Mouse (Mus musculus): ENCODE measurements around the gene Rbfox2.

Rbfox2 gene

GRCm38 (mm10) chr15:77234296-77234695 lies 72.5 kb downstream of the Rbfox2 start:
- no peak for DNase-seq (ENCODE audit: low read depth, low spot score)

GRCm38 (mm10) chr15:77230144-77230543 lies 76.7 kb downstream of the Rbfox2 start:
- no peak for DNase-seq (ENCODE audit: low read depth, low spot score)

- no peak for DNase-seq (ENCODE audit: low read depth, low spot score)
Measured at GRCm38 (mm10) chr15:77226831-77227354, 79.9 kb downstream of the Rbfox2 start.

GRCm38 (mm10) chr15:77225858-77226257 lies 80.9 kb downstream of the Rbfox2 start:
- no peak for DNase-seq (ENCODE audit: low read depth, low spot score)

DNA sequence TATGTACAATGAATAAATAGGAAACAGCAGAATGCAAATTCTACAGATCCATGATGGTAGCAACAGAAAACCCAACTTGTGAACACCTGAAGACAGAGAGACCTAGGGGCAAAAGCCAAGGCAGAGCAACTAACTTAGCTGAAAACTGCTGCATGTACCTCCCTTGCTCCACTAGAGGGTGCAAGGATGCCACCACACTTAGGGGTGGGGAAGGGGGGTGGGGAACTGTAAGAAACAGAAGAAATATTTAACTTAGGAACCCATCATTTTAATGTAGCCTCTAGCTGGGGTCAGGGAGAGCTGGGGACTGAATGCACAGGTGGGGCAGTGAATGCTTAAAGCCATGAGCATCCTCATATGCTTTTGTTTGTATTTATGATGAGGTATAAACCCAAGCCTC lies 81.5 kb downstream of the Rbfox2 start:
- DNase-seq (ENCODE audit: low read depth, low spot score) = no peak

DNA sequence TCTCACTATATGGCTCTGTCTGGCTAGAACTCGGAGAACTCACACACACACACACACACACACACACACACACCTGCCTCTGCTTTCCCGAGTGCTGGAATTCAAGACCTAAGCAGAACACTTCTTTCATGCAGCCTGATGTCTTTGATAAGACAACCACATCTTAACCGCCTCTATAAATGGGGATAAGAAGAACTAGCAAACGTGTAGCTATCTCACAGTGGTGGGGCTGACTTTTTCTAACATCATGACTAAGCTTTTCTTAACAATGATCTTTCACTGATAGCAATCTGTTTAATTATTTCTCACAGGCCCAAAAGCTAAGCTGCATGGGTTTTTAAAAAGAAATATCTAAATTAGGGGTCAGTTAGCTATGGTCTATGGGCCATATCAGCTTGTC lies 86.0 kb downstream of the Rbfox2 start:
- no peak for DNase-seq (ENCODE audit: low read depth, low spot score)

- DNase-seq (ENCODE audit: low read depth, low spot score) = no peak
Measured at GRCm38 (mm10) chr15:77220137-77220536, 86.7 kb downstream of the Rbfox2 start.

- no peak for DNase-seq (ENCODE audit: low read depth, low spot score)
Measured at GRCm38 (mm10) chr15:77219571-77219970, 87.2 kb downstream of the Rbfox2 start.

DNA sequence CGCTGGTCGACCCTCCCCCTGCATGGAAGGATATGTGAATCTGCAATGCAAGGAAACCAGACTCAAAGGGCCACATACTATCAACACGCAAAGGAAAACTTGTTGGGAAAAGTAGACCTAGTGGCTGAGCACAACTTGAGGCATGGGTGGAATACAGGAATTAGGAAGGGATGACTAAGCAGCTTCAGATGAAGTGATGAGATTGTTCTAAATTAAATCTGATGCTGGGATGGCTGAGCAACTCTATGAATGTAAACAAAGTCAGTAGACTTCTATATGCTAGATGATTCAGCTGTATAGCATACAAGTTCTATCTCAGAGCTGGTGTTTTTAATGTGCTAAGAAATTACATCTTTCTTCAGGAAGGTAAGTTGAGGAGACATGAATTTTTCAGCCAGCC lies 88.8 kb downstream of the Rbfox2 start:
- DNase-seq (ENCODE audit: low read depth, low spot score) = no peak

GRCm38 (mm10) chr15:77217523-77217922 lies 89.3 kb downstream of the Rbfox2 start:
- DNase-seq (ENCODE audit: low read depth, low spot score) = no peak

GRCm38 (mm10) chr15:77216704-77217103 lies 90.1 kb downstream of the Rbfox2 start:
- no peak for DNase-seq (ENCODE audit: low read depth, low spot score)

DNA sequence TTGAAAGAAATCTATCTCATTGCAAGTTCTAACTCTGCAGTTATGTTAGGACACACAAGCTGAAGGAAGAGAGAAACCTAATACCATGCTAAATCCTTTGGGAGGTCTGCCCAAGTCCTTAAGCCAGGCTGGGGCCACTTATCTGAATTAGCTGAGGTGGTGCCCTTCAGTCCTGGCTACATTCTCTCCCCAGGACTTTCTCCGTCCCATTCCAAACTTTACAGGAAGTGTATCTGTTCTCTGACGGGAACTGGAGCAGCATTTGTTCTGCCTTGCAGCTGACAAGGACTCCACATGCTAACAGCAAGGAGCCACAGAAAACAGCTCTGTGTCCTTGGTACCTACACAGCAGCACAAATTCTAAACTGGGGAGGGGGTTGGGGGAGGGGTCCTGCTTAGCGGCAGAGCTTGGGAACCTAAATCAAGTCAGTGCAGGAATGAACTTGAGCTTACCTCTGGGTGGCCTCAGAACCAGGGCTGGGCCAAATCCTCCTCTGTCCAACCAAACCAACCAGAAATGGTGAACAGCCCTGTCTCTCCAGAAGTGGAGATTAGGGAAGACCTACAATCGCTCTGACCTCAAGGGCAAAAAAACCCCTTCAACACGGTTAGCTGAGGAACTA lies 91.5 kb downstream of the Rbfox2 start:
- no peak for DNase-seq (ENCODE audit: low read depth, low spot score)

- no peak for DNase-seq (ENCODE audit: low read depth, low spot score)
Measured at GRCm38 (mm10) chr15:77214410-77215107, 92.2 kb downstream of the Rbfox2 start.

DNA sequence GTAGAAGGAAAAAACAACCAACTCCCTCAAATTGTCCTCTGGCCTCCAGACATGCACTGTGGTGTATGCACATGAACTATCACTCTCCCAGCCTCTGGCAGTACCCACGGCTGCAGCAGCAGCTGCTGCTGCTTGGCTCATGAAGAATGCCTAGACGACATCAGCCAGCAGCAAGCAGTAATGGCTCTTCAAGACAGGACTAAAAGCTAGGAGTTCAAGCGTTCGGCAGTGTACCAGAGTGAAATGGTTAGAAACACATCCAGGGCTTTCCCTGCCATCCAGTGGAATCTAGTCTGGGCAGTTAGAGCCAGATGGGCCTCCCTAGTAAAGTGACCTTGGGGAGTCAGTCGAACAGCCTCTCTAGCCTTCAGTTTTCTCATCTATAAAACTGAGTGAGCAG lies 93.0 kb downstream of the Rbfox2 start:
- no peak for DNase-seq (ENCODE audit: low read depth, low spot score)

GRCm38 (mm10) chr15:77212818-77213217 lies 94.0 kb downstream of the Rbfox2 start:
- DNase-seq (ENCODE audit: low read depth, low spot score) = no peak

- no peak for DNase-seq (ENCODE audit: low read depth, low spot score)
Measured at GRCm38 (mm10) chr15:77212217-77212757, 94.5 kb downstream of the Rbfox2 start.

- no peak for DNase-seq (ENCODE audit: low read depth, low spot score)
Measured at GRCm38 (mm10) chr15:77206996-77207395, 99.8 kb downstream of the Rbfox2 start.

- no peak for DNase-seq (ENCODE audit: low read depth, low spot score)
Measured at GRCm38 (mm10) chr15:77204951-77205350, 101.9 kb downstream of the Rbfox2 start.

DNA sequence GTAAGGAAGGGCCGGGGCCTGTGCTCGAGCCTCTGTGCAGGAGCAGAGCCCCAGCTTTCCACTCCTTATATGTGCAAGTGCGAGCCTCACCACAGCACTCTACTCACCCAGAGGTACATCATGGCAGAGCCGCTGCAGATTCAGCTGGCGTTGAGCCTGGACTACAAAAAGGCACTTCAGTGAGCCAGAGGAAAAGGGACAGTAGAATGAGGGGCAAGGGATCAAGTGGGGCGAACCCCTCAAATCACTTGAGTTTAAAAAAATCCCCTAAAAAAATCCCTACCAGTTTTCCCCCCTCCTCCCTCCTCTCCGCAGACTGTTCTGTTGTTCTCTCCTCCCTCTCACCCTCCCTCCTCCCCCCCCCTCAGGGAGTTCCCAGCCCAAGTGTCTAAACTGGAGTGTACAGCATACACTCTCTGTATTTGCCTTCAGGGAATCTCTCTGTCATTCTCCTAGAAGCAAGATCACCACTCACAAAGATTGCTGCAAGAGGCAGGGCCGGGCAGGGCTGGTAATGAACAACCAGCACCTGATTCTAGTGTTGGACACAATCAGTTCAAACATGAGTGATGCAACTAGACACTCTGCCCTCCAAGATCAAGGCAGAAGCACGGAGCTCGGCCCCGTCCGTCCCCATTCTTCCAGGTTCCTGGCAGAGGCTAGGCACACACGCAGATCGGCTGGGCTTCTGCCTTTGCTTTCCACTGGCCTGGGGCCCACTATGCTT lies 103.4 kb downstream of the Rbfox2 start:
- DNase-seq (ENCODE audit: low read depth, low spot score) = no peak

DNA sequence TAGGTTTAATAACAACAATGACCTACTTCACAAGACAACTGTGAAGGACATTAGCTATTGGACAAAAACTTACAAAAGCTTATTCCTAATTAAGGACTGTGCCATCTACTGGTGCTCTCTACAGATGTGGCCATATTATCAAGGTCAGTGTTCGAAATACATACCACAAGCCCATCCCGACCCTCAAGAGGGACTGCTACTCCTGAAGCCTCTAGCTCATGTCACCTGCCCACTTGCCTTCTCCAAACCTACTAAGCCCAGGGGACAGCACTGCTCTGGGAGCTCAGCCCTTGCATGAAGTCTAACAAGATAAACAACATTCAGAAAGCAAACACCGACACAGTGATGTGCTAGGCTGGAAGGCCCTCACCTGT lies 103.9 kb downstream of the Rbfox2 start:
- no peak for DNase-seq (ENCODE audit: low read depth, low spot score)

- DNase-seq (ENCODE audit: low read depth, low spot score) = no peak
Measured at GRCm38 (mm10) chr15:77202223-77202622, 104.6 kb downstream of the Rbfox2 start.

DNA sequence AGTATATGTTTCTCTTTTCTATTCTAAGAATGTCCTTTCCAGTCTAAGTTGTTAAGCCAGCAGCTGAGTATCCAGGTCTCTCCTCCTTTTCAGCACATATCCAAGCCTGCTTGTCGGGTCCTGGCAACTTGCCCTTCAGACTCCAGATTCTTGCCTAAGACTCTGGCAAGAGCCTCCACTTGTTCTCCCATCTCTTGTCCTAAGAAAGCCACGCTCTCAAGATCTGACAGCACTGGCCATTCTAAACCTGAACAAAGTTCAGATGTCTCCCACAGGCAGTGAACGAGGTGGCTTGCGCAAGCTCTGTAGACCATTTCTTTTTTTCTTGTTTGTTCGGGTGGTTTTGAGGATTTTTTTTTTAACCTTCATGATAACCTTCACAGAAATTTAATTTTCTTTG lies 110.0 kb downstream of the Rbfox2 start:
- no peak for DNase-seq (ENCODE audit: low read depth, low spot score)

All from WW6 (cell line).